Mouse (Mus musculus) stomach, embryonic 14.5 days (tissue): Measurements from ENCODE around the gene Acad10. TPM values are rescaled to one million over a fixed set of nuclear protein-coding genes. Genes with fewer than 3 reads are reported as not detected.

ENCODE experiments used
- ATAC-seq: fragments of 200-750 bp; cut with Nextera tagmentation; 2 replicates; pipeline ENCODE4 v1.8.0; 2017; ENCODE audit warnings: low read depth, moderate TSS enrichment; ENCODE audit not compliant: insufficient number of reproducible peaks, insufficient read depth, low FRiP score
- H3K27ac ChIP-seq: fragments of 300-500 bp; sonication (generic); 2 replicates; pipeline ENCODE4 v1.5.1; 2014; ENCODE audit warnings: mild to moderate bottlenecking, low read length, moderate library complexity, mixed read lengths
- H3K27me3 ChIP-seq: fragments of 300-500 bp; sonication (generic); 2 replicates; pipeline ENCODE4 v1.6.1; 2014; ENCODE audit warnings: low read length, control low read depth, mixed read lengths; ENCODE audit not compliant: control insufficient read depth, insufficient read depth
- H3K36me3 ChIP-seq: fragments of 300-500 bp; sonication (generic); 2 replicates; pipeline ENCODE4 v1.6.1; 2014; ENCODE audit warnings: mild to moderate bottlenecking, control low read depth, low read length, moderate library complexity, mixed read lengths; ENCODE audit not compliant: control insufficient read depth, insufficient read depth
- H3K4me1 ChIP-seq: fragments of 300-500 bp; sonication (generic); 2 replicates; pipeline ENCODE4 v1.6.1; 2014; ENCODE audit warnings: low read length, control low read depth, mixed read lengths; ENCODE audit not compliant: control insufficient read depth, insufficient read depth
- H3K4me2 ChIP-seq: fragments of 300-500 bp; sonication (generic); replicated peaks from 2 replicates; pipeline ENCODE4 v1.6.1; 2014; ENCODE audit warnings: low read depth, low read length, control low read depth
- H3K4me3 ChIP-seq: fragments of 300-500 bp; sonication (generic); 2 replicates; pipeline ENCODE4 v1.5.1; 2014; ENCODE audit warnings: low read depth, low read length, control low read depth
- H3K9ac ChIP-seq: fragments of 300-500 bp; sonication (generic); replicated peaks from 2 replicates; pipeline ENCODE4 v1.6.1; 2014; ENCODE audit warnings: low read depth, mild to moderate bottlenecking, control low read depth, low read length, moderate library complexity, mixed read lengths
- H3K9me3 ChIP-seq: fragments of 300-500 bp; sonication (generic); 2 replicates; pipeline ENCODE4 v1.6.1; 2016; ENCODE audit warnings: low read depth, low read length, control low read depth; ENCODE audit not compliant: control insufficient read depth
- WGBS: fragments of 180-500 bp; shearing (Covaris S2); extraction: QIAGEN DNeasy Blood & Tissue Kit; methylation state at CpG from one replicate; pipeline ENCODE4 v1.1.7; 2014; 5-methylcytosine and 5-hydroxymethylcytosine counted together
- polyA plus RNA-seq: library from polyadenylated mRNA; unstranded; fragments of >200 nt; fragmentation: Nextera tagmentation; extraction: Ambion mirVana; gene quantifications from 2 replicates; pipeline ENCODE4 v1.2.1, GENCODE M21; 2014

Gene Acad10
- polyA plus RNA-seq, 1 experiment from 2014 or later = 2.3 TPM

GRCm38 (mm10) chr5:121592064-121592815, 68.1 kb downstream of the Acad10 start:
- H3K27ac ChIP-seq = no peak overlapping the region

GRCm38 (mm10) chr5:121591417-121592063, 68.8 kb downstream of the Acad10 start:
- ATAC-seq = no peak
- WGBS = 69% methylated on average over 11 of the region's 11 CpGs
- H3K27ac ChIP-seq = no peak overlapping the region
- H3K9ac ChIP-seq = no peak overlapping the region
- H3K4me1 ChIP-seq = peaks cover 12% of the 10 kb centered on the region; the same call in 1 of the 2 replicates
- H3K4me3 ChIP-seq = no peak overlapping the region
- H3K27me3 ChIP-seq = no peaks in the 10 kb centered on the region
- no peaks in the 10 kb centered on the region for H3K9me3 ChIP-seq
- H3K36me3 ChIP-seq = no peaks in the 10 kb centered on the region
- H3K4me2 ChIP-seq = peak overlapping the region; percentile 6; the same call in 1 of the 2 replicates

More at GRCm38 (mm10) chr5:121592064-121592815, 68.1 kb downstream of the Acad10 start:
- 59% methylated on average over 11 of the region's 11 CpGs for WGBS
- Histone ChIP-seq H3K36me3 (no peaks in the 10 kb centered on the region), H3K9ac (no peak overlapping the region), H3K4me1 (peaks cover 9% of the 10 kb centered on the region; the same call in 1 of the 2 replicates), H3K27me3 (no peaks in the 10 kb centered on the region), H3K4me3 (peak overlapping the region; percentile 71), H3K9me3 (no peaks in the 10 kb centered on the region), H3K4me2 (peak overlapping the region; percentile 95)
- ATAC-seq = no peak

GRCm38 (mm10) chr5:121589928-121590327, 70.4 kb downstream of the Acad10 start:
- no peak overlapping the region for H3K27ac ChIP-seq
- H3K9me3 ChIP-seq = no peaks in the 10 kb centered on the region
- H3K4me1 ChIP-seq = peaks cover 15% of the 10 kb centered on the region; the same call in 1 of the 2 replicates
- 88% methylated on average over 6 of the region's 6 CpGs for WGBS
- no peaks in the 10 kb centered on the region for H3K27me3 ChIP-seq
- ATAC-seq = no peak
- no peak overlapping the region for H3K4me2 ChIP-seq
- no peak overlapping the region for H3K4me3 ChIP-seq
- H3K9ac ChIP-seq = no peak overlapping the region
- H3K36me3 ChIP-seq = no peaks in the 10 kb centered on the region

- 48% methylated on average over 6 of the region's 6 CpGs for WGBS
- ATAC-seq = no peak
- peaks cover 15% of the 10 kb centered on the region; the same call in 1 of the 2 replicates for H3K4me1 ChIP-seq
Observed at GRCm38 (mm10) chr5:121586400-121587039, 73.8 kb downstream of the Acad10 start.

GRCm38 (mm10) chr5:121585699-121586098, 74.6 kb downstream of the Acad10 start:
- peaks cover 15% of the 10 kb centered on the region; the same call in 1 of the 2 replicates for H3K4me1 ChIP-seq
- no peak overlapping the region for H3K27ac ChIP-seq
- no peak overlapping the region for H3K9ac ChIP-seq
- no peaks in the 10 kb centered on the region for H3K27me3 ChIP-seq
- H3K36me3 ChIP-seq = no peaks in the 10 kb centered on the region
- no peak overlapping the region for H3K4me2 ChIP-seq
- no peaks in the 10 kb centered on the region for H3K9me3 ChIP-seq
- WGBS = 86% methylated on average over 5 of the region's 5 CpGs
- no peak for ATAC-seq
- H3K4me3 ChIP-seq = no peak overlapping the region

More at GRCm38 (mm10) chr5:121586400-121587039, 73.8 kb downstream of the Acad10 start:
- Histone ChIP-seq H3K36me3 (no peaks in the 10 kb centered on the region), H3K4me2 (0 out of 2 replicates have a peak overlapping the region, but pooled peaks have one; percentile 1), H3K27ac (peak overlapping the region; percentile 39; the same call in 1 of the 2 replicates), H3K9ac (no peak overlapping the region), H3K27me3 (no peaks in the 10 kb centered on the region), H3K9me3 (no peaks in the 10 kb centered on the region), H3K4me3 (no peak overlapping the region)

GRCm38 (mm10) chr5:121585005-121585404, 75.3 kb downstream of the Acad10 start:
- no peak overlapping the region for H3K4me3 ChIP-seq
- ATAC-seq = no peak
- no peaks in the 10 kb centered on the region for H3K9me3 ChIP-seq
- WGBS = 95% methylated on average over 10 of the region's 10 CpGs
- no peak overlapping the region for H3K9ac ChIP-seq
- peaks cover 15% of the 10 kb centered on the region; the same call in 1 of the 2 replicates for H3K4me1 ChIP-seq
- H3K36me3 ChIP-seq = peaks cover 5% of the 10 kb centered on the region; the same call in 1 of the 2 replicates
- H3K27me3 ChIP-seq = no peaks in the 10 kb centered on the region
- no peak overlapping the region for H3K4me2 ChIP-seq
- no peak overlapping the region for H3K27ac ChIP-seq

GRCm38 (mm10) chr5:121583765-121584501, 76.4 kb downstream of the Acad10 start:
- WGBS = 53% methylated on average over 12 of the region's 12 CpGs
- peak overlapping the region; percentile 4; the same call in 1 of the 2 replicates for H3K27ac ChIP-seq
- peak; percentile 84 for ATAC-seq
- H3K4me3 ChIP-seq = no peak overlapping the region
- no peak overlapping the region for H3K9ac ChIP-seq
- peaks cover 14% of the 10 kb centered on the region for H3K36me3 ChIP-seq
- no peak overlapping the region for H3K4me2 ChIP-seq
- H3K27me3 ChIP-seq = no peaks in the 10 kb centered on the region
- peaks cover 15% of the 10 kb centered on the region; the same call in 1 of the 2 replicates for H3K4me1 ChIP-seq
- H3K9me3 ChIP-seq = no peaks in the 10 kb centered on the region
